Mouse (Mus musculus) testis, adult 2 months (tissue): ENCODE results near the gene Plxna4.

Experiments
- CTCF ChIP-seq: fragments of 200-500 bp; IDR thresholded peaks from 2 replicates; pipeline ENCODE4 v1.5.1; 2012; ENCODE audit warnings: low read depth, mild to moderate bottlenecking, inconsistent platforms, low read length, moderate library complexity; ENCODE audit not compliant: control insufficient read depth, insufficient read depth, insufficient replicate concordance
- POLR2A ChIP-seq: fragments of 200-500 bp; IDR thresholded peaks from 2 replicates; pipeline ENCODE4 v1.6.1; 2012; ENCODE audit warnings: low read depth, mild to moderate bottlenecking, inconsistent platforms, low read length, moderate library complexity; ENCODE audit not compliant: control insufficient read depth

- TF ChIP-seq POLR2A (no peak), CTCF (no peak)
Measured at GRCm38 (mm10) chr6:32571485-32571884, 16.5 kb downstream of the Plxna4 start.
